Mouse (Mus musculus): ENCODE measurements around the gene Cd79a. TPM values are rescaled to one million over a fixed set of nuclear protein-coding genes. Genes with fewer than 3 reads are reported as not detected.

The Cd79a gene
- total and polyA plus RNA-seq, 3 experiments: 0.23 to 0.61 TPM; not detected in 1

DNA sequence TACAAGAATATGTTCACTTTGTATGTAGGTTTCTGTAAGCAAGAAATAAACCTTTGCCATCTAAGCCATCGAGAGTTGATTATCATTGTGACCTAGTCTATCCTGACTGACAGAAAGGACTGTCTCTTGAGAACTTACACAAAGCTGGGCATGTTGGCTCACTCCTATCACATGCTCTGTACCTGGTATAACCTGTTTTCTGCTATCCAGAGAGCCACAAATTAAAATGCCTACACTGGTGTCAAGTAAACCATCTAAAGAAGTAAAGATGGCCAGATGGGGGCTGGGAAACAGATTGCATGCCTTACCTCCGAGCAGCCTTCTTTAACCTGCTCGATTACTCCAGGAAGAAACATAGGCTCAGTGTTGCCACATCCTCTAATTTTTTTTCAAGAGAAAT is 19.6 kb upstream of the Cd79a start:
- TF ChIP-seq MAZ (IDR thresholded peaks at IDR 0.05; ENCODE audit: low read depth, low read length) (no peak), JUND (IDR thresholded peaks at IDR 0.05; ENCODE audit: low read depth, low read length) (no peak), TBP (IDR thresholded peaks at IDR 0.05; ENCODE audit: low read depth, low read length) (no peak), HCFC1 (IDR thresholded peaks at IDR 0.05; ENCODE audit: low read depth, low read length) (no peak), SMC3 (IDR thresholded peaks at IDR 0.05; ENCODE audit: low read depth, low read length) (no peak), KAT2A (conservative IDR thresholded peaks at IDR 0.05; ENCODE audit: low read depth, low read length) (no peak), NRF1 (IDR thresholded peaks at IDR 0.05; ENCODE audit: insufficient read depth, low read depth, low read length, poor library complexity, severe bottlenecking) (no peak), USF1 (IDR thresholded peaks at IDR 0.05; ENCODE audit: low read depth, low read length) (no peak), POLR2AphosphoS2 (IDR thresholded peaks at IDR 0.05; ENCODE audit: low read length) (no peak), MAX (IDR thresholded peaks at IDR 0.05; ENCODE audit: low read length) (no peak), BHLHE40 (IDR thresholded peaks at IDR 0.05; ENCODE audit: borderline replicate concordance, low read depth, low read length) (no peak), TAL1 (IDR thresholded peaks at IDR 0.05; ENCODE audit: low read length) (no peak), CHD1 (IDR thresholded peaks at IDR 0.05; ENCODE audit: low read depth, low read length) (no peak), POLR2A (IDR thresholded peaks at IDR 0.05; ENCODE audit: control insufficient read depth in 1 of 2, insufficient read depth in 1 of 2, low read depth in 1 of 2, low read length in 2 of 2, poor library complexity in 1 of 2) (no peak), GABPA (IDR thresholded peaks at IDR 0.05; ENCODE audit: low read depth, low read length) (no peak), ZC3H11A (IDR thresholded peaks at IDR 0.05; ENCODE audit: low read depth, low read length) (no peak)
- peaks cover 25 to 31% of the 10 kb centered on the region in 2 experiments for H3K27me3 ChIP-seq (ENCODE audit: control insufficient read depth in 1 of 2, insufficient read depth in 2 of 2, low read length in 2 of 2)
- H3K9me3 ChIP-seq (replicated peaks; ENCODE audit: insufficient read depth, low read length): no peaks in the 10 kb centered on the region
- no peak overlapping the region for H3K4me3 ChIP-seq (ENCODE audit: control insufficient read depth in 1 of 2, insufficient read depth in 1 of 2, low read depth in 2 of 2, low read length in 2 of 2)
- no peaks in the 10 kb centered on the region for H3K36me3 ChIP-seq (ENCODE audit: control insufficient read depth in 1 of 2, insufficient read depth in 2 of 2, low read length in 2 of 2)
- peaks cover 0 to under 1% of the 10 kb centered on the region in 2 experiments; a peak in 2 of 4 replicates for H3K4me1 ChIP-seq (ENCODE audit: control insufficient read depth in 1 of 2, insufficient read depth in 2 of 2, low read length in 2 of 2)
- no peak overlapping the region for H3K27ac ChIP-seq (ENCODE audit: control insufficient read depth, low read depth, low read length)
- no peak overlapping the region for H3K9ac ChIP-seq (ENCODE audit: control insufficient read depth, low read depth, low read length, poor library complexity, severe bottlenecking)
- no peak for DNase-seq (ENCODE audit: low read depth, low spot score)
- H3K79me2 ChIP-seq (ENCODE audit: control insufficient read depth, insufficient read depth, low read length, poor library complexity): no peaks in the 10 kb centered on the region

DNA sequence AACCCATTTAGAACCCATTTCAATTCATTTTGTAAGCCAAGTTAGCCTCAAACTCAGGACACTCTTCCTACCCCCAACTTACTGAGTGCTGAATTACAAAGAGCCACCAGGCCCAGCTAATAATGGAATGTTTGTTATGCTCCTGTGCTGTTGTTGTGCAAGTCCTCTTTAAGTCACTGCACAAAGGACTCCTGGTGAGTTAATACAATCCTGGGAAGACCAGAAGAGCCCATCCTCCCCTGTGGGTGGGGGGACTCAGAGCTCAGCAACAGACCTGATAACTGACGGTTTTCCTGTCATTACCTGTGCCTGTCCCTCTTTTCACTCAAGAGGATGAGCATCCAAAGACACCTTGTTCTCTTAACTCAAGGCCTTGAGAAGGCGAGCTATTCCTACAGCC is 17.6 kb upstream of the Cd79a start:
- Histone ChIP-seq H3K36me3 (ENCODE audit: control insufficient read depth in 1 of 2, insufficient read depth in 2 of 2, low read length in 2 of 2) (no peaks in the 10 kb centered on the region), H3K4me3 (ENCODE audit: control insufficient read depth in 1 of 2, insufficient read depth in 1 of 2, low read depth in 2 of 2, low read length in 2 of 2) (no peak overlapping the region), H3K9me3 (replicated peaks; ENCODE audit: insufficient read depth, low read length) (no peaks in the 10 kb centered on the region), H3K9ac (ENCODE audit: control insufficient read depth, low read depth, low read length, poor library complexity, severe bottlenecking) (no peak overlapping the region), H3K27me3 (ENCODE audit: control insufficient read depth in 1 of 2, insufficient read depth in 2 of 2, low read length in 2 of 2) (peaks cover 20 to 28% of the 10 kb centered on the region in 2 experiments), H3K79me2 (ENCODE audit: control insufficient read depth, insufficient read depth, low read length, poor library complexity) (peaks cover 2% of the 10 kb centered on the region), H3K4me1 (ENCODE audit: control insufficient read depth in 1 of 2, insufficient read depth in 2 of 2, low read length in 2 of 2) (peaks cover 0 to 5% of the 10 kb centered on the region in 2 experiments; a peak in 2 of 4 replicates), H3K27ac (ENCODE audit: control insufficient read depth, low read depth, low read length) (no peak overlapping the region)
- DNase-seq (ENCODE audit: low read depth, low spot score): no peak
- TF ChIP-seq CHD1 (IDR thresholded peaks at IDR 0.05; ENCODE audit: low read depth, low read length) (no peak), TAL1 (IDR thresholded peaks at IDR 0.05; ENCODE audit: low read length) (no peak), NRF1 (IDR thresholded peaks at IDR 0.05; ENCODE audit: insufficient read depth, low read depth, low read length, poor library complexity, severe bottlenecking) (no peak), USF1 (IDR thresholded peaks at IDR 0.05; ENCODE audit: low read depth, low read length) (no peak), HCFC1 (IDR thresholded peaks at IDR 0.05; ENCODE audit: low read depth, low read length) (no peak), POLR2AphosphoS5 (IDR thresholded peaks at IDR 0.05; ENCODE audit: borderline replicate concordance, low read depth, low read length) (no peak)

Measured in MEL (cell line).